Mouse (Mus musculus) retina, postnatal 7 days (tissue): ENCODE measurements around the gene Dusp2.
"Not testable (repeated sequence)": the region's sequence is repeated elsewhere in the genome, so short reads cannot be mapped to it uniquely, and the experiment has no call there.

Experiments used
- DNase-seq: peaks from one replicate; pipeline ENCODE4 v3.0.0-alpha.2; 2012; ENCODE audit warnings: low read depth, low spot score

Dusp2 gene

GRCm38 (mm10) chr2:127335767-127336496, at the start of gene Dusp2:
Gene Dusp2 (plus strand): TSS chr2:127336159.
- DNase-seq = peak; percentile 34

- no peak for DNase-seq
These were observed 43.7 kb upstream of the Dusp2 start for GRCm38 (mm10) chr2:127292250-127292649.

- DNase-seq = no peak
These were observed 38.8 kb upstream of the Dusp2 start for GRCm38 (mm10) chr2:127297001-127297805.

- DNase-seq = no peak
These were observed 37.9 kb upstream of the Dusp2 start for GRCm38 (mm10) chr2:127298056-127298455.

GRCm38 (mm10) chr2:127300701-127301100, 35.3 kb upstream of the Dusp2 start:
- no peak for DNase-seq

GRCm38 (mm10) chr2:127301883-127302282, 34.1 kb upstream of the Dusp2 start:
- no peak for DNase-seq

GRCm38 (mm10) chr2:127304192-127304591, 31.8 kb upstream of the Dusp2 start:
- not testable (repeated sequence) for DNase-seq

- no peak for DNase-seq
These were observed 31.2 kb upstream of the Dusp2 start for GRCm38 (mm10) chr2:127304609-127305210.

- DNase-seq = no peak
These were observed 29.8 kb upstream of the Dusp2 start for GRCm38 (mm10) chr2:127306123-127306522.

- DNase-seq = no peak
These were observed 28.8 kb upstream of the Dusp2 start for GRCm38 (mm10) chr2:127307179-127307578.

GRCm38 (mm10) chr2:127308660-127309059, 27.3 kb upstream of the Dusp2 start:
- DNase-seq = peak; percentile 2

GRCm38 (mm10) chr2:127310246-127310645, 25.7 kb upstream of the Dusp2 start:
- DNase-seq = peak; percentile 2

- no peak for DNase-seq
These were observed 25.3 kb upstream of the Dusp2 start for GRCm38 (mm10) chr2:127310685-127311084.

- no peak for DNase-seq
These were observed 24.8 kb upstream of the Dusp2 start for GRCm38 (mm10) chr2:127311193-127311592.

GRCm38 (mm10) chr2:127312801-127313200, 23.2 kb upstream of the Dusp2 start:
- DNase-seq = no peak

- DNase-seq = no peak
These were observed 22.1 kb upstream of the Dusp2 start for GRCm38 (mm10) chr2:127313878-127314277.

GRCm38 (mm10) chr2:127314467-127315154, 21.3 kb upstream of the Dusp2 start:
- DNase-seq = no peak

- no peak for DNase-seq
These were observed 20.8 kb upstream of the Dusp2 start for GRCm38 (mm10) chr2:127315155-127315470.

- DNase-seq = no peak
These were observed 19.5 kb upstream of the Dusp2 start for GRCm38 (mm10) chr2:127316431-127316830.

GRCm38 (mm10) chr2:127318136-127318535, 17.8 kb upstream of the Dusp2 start:
- no peak for DNase-seq

- no peak for DNase-seq
These were observed 16.9 kb upstream of the Dusp2 start for GRCm38 (mm10) chr2:127319071-127319470.

- no peak for DNase-seq
These were observed 13.2 kb upstream of the Dusp2 start for GRCm38 (mm10) chr2:127322671-127323285.
